Mouse (Mus musculus): ENCODE measurements around the gene Btbd35f21. TPM values are rescaled to one million over a fixed set of nuclear protein-coding genes. Genes with fewer than 3 reads are reported as not detected.
"Not testable (repeated sequence)": the region's sequence is repeated elsewhere in the genome, so short reads cannot be mapped to it uniquely, and the experiment has no call there.

Gene Btbd35f21
- not detected in 2 replicates for polyA plus RNA-seq (2012; rRNA removed)

DNA sequence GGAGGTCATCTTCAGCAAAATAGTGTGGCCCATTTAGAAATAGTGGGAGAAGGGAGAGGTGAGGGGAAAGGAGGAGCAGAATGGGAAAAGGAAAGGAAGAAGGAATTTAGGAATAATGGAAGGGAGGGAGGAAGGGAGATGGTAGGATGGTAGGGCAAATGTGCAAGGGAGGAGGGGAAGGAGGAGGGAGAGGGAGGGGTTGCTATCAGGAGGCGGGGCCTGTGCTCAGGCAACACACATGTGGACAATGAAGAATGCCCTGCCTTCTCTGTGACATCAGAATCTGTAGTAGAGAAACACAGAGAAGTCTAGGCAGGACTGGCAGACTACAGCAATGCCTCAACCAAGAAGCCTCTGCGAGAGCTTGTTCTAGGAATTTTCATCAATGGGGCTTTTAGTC is at the start of gene Btbd35f21:
Btbd35f21 (plus strand) TSS at position 301 of the 400 bp plus-strand sequence.
- not testable (repeated sequence) for H3K4me3 ChIP-seq (replicated peaks; ENCODE audit: insufficient read depth, low read depth, low read length); H3K27me3 ChIP-seq (ENCODE audit: control insufficient read depth, insufficient read depth, low read length); DNase-seq; H3K27ac ChIP-seq (ENCODE audit: insufficient read depth, low read length); H3K4me1 ChIP-seq (ENCODE audit: control insufficient read depth, insufficient read depth, low read length)
- WGBS, result no CpG with 5 or more reads among the region's 2 CpGs

Other genes starting within 250 kb of the Btbd35f21 start
- not detected in 2 replicates for gene Btbd35f1, start 166.1 kb upstream of the Btbd35f21 start, polyA plus RNA-seq (2012; rRNA removed)
- not detected in 2 replicates for gene Gm5926, start 75.4 kb upstream of the Btbd35f21 start, polyA plus RNA-seq (2012; rRNA removed)
- gene Btbd35f30, start 168.5 kb downstream of the Btbd35f21 start, polyA plus RNA-seq (2012; rRNA removed), result not detected in 2 replicates
- gene Gm21789, start 215.7 kb downstream of the Btbd35f21 start, polyA plus RNA-seq (2012; rRNA removed), result not detected in 2 replicates
- not detected in 2 replicates for gene Btbd35f5, start 247.8 kb downstream of the Btbd35f21 start, polyA plus RNA-seq (2012; rRNA removed)

Measured in cerebellum, adult 2 months (tissue).